Mouse (Mus musculus) midbrain, embryonic 13.5 days (tissue): ENCODE data around the gene Adipor1. TPM values are rescaled to one million over a fixed set of nuclear protein-coding genes. Genes with fewer than 3 reads are reported as not detected.

Source experiments
- ATAC-seq: fragments of 200-750 bp; cut with Nextera tagmentation; 2 replicates; pipeline ENCODE4 v1.8.0; 2017; ENCODE audit warnings: mild to moderate bottlenecking, moderate TSS enrichment, moderate library complexity
- H3K27ac ChIP-seq: fragments of 300-500 bp; sonication (generic); 2 replicates; pipeline ENCODE4 v1.5.1; 2015; ENCODE audit warnings: inconsistent platforms, mild to moderate bottlenecking, moderate library complexity
- H3K27me3 ChIP-seq: fragments of 300-500 bp; sonication (generic); 2 replicates; pipeline ENCODE4 v1.6.1; 2015; ENCODE audit warnings: mild to moderate bottlenecking, inconsistent platforms
- H3K36me3 ChIP-seq: fragments of 300-500 bp; sonication (generic); 2 replicates; pipeline ENCODE4 v1.6.1; 2015; ENCODE audit warnings: mild to moderate bottlenecking, inconsistent platforms
- H3K4me1 ChIP-seq: fragments of 300-500 bp; sonication (generic); replicated peaks from 2 replicates; pipeline ENCODE4 v1.6.1; 2015; ENCODE audit warnings: inconsistent platforms
- H3K4me2 ChIP-seq: fragments of 300-500 bp; sonication (generic); replicated peaks from 2 replicates; pipeline ENCODE4 v1.6.1; 2015; ENCODE audit warnings: moderate library complexity, mild to moderate bottlenecking, inconsistent platforms
- H3K4me3 ChIP-seq: fragments of 300-500 bp; sonication (generic); replicated peaks from 2 replicates; pipeline ENCODE4 v1.5.1; 2015; ENCODE audit warnings: mild to moderate bottlenecking, inconsistent platforms
- H3K9ac ChIP-seq: fragments of 300-500 bp; sonication (generic); replicated peaks from 2 replicates; pipeline ENCODE4 v1.6.1; 2015; ENCODE audit warnings: mild to moderate bottlenecking, inconsistent platforms
- H3K9me3 ChIP-seq: fragments of 300-500 bp; sonication (generic); 2 replicates; pipeline ENCODE4 v1.6.1; 2016; ENCODE audit warnings: mild to moderate bottlenecking, inconsistent platforms
- WGBS: fragments of 180-500 bp; shearing (Covaris S2); methylation state at CpG from one replicate; pipeline ENCODE4 v1.1.7; 2015; 5-methylcytosine and 5-hydroxymethylcytosine counted together
- polyA plus RNA-seq: library from polyadenylated mRNA; unstranded; fragments of >200 nt; fragmentation: Nextera tagmentation; extraction: Ambion mirVana; gene quantifications from 2 replicates; pipeline ENCODE4 v1.2.1, GENCODE M21; 2015

Gene Adipor1
- polyA plus RNA-seq = 63.5 and 68.2 TPM in 2 replicates

- H3K4me2 ChIP-seq = peak within 1 kb of the TSS; percentile 61
- peaks cover 10% of the 10 kb centered on the region; the same call in 1 of the 2 replicates for H3K36me3 ChIP-seq
- peak within 1 kb of the TSS; percentile 93 for H3K27ac ChIP-seq
- H3K27me3 ChIP-seq = no peaks in the 10 kb centered on the region
- under 1% methylated on average over 63 of the region's 77 CpGs for WGBS
- H3K4me1 ChIP-seq = peaks cover 44% of the 10 kb centered on the region
- H3K9ac ChIP-seq = peak within 1 kb of the TSS; percentile 91
- peak within 1 kb of the TSS; percentile 91 for H3K4me3 ChIP-seq
- H3K9me3 ChIP-seq = no peaks in the 10 kb centered on the region
- ATAC-seq = peak; percentile 100
These were observed at the start of gene Adipor1 for GRCm38 (mm10) chr1:134415168-134415831. TSS of gene Adipor1 (plus strand) at chr1:134415378.

- H3K9ac ChIP-seq = no peak overlapping the region
- peaks cover 11% of the 10 kb centered on the region for H3K4me1 ChIP-seq
- H3K9me3 ChIP-seq = 0 out of 2 replicates have a peak, but pooled peaks cover 7% of the 10 kb centered on the region
- no peak overlapping the region for H3K4me3 ChIP-seq
- no peaks in the 10 kb centered on the region for H3K36me3 ChIP-seq
- H3K4me2 ChIP-seq = no peak overlapping the region
- 70% methylated on average over 5 of the region's 5 CpGs for WGBS
- ATAC-seq = no peak
- H3K27me3 ChIP-seq = no peaks in the 10 kb centered on the region; the same call in 1 of the 2 replicates
- H3K27ac ChIP-seq = no peak overlapping the region
These were observed 49.7 kb upstream of the Adipor1 start for GRCm38 (mm10) chr1:134365491-134365890.

GRCm38 (mm10) chr1:134368777-134369337, 46.3 kb upstream of the Adipor1 start:
- H3K9ac ChIP-seq = no peak overlapping the region
- ATAC-seq = no peak
- no peaks in the 10 kb centered on the region for H3K4me1 ChIP-seq
- H3K9me3 ChIP-seq = peaks cover 11% of the 10 kb centered on the region; the same call in 1 of the 2 replicates
- no peak overlapping the region for H3K4me2 ChIP-seq
- no peak overlapping the region for H3K27ac ChIP-seq
- H3K36me3 ChIP-seq = no peaks in the 10 kb centered on the region
- no peaks in the 10 kb centered on the region; the same call in 1 of the 2 replicates for H3K27me3 ChIP-seq
- no peak overlapping the region for H3K4me3 ChIP-seq
- 54% methylated on average over 9 of the region's 9 CpGs for WGBS

GRCm38 (mm10) chr1:134374124-134374523, 41.1 kb upstream of the Adipor1 start:
- Histone ChIP-seq H3K27ac (no peak overlapping the region), H3K27me3 (no peaks in the 10 kb centered on the region), H3K4me1 (no peaks in the 10 kb centered on the region), H3K4me3 (no peak overlapping the region), H3K9ac (no peak overlapping the region), H3K36me3 (no peaks in the 10 kb centered on the region), H3K4me2 (no peak overlapping the region), H3K9me3 (peaks cover 11% of the 10 kb centered on the region; the same call in 1 of the 2 replicates)
- WGBS = 76% methylated on average over 2 of the region's 2 CpGs
- no peak for ATAC-seq

GRCm38 (mm10) chr1:134381051-134381450, 34.1 kb upstream of the Adipor1 start:
- Histone ChIP-seq H3K4me3 (no peak overlapping the region), H3K36me3 (no peaks in the 10 kb centered on the region), H3K9me3 (no peaks in the 10 kb centered on the region), H3K9ac (no peak overlapping the region), H3K27me3 (0 out of 2 replicates have a peak, but pooled peaks cover 5% of the 10 kb centered on the region), H3K4me1 (peaks cover 10% of the 10 kb centered on the region; the same call in 1 of the 2 replicates), H3K27ac (no peak overlapping the region), H3K4me2 (no peak overlapping the region)
- 89% methylated on average over 2 of the region's 2 CpGs for WGBS
- ATAC-seq = no peak

- H3K4me1 ChIP-seq = peaks cover 10% of the 10 kb centered on the region; the same call in 1 of the 2 replicates
- peak overlapping the region; percentile 11 for H3K4me3 ChIP-seq
- no peak overlapping the region for H3K27ac ChIP-seq
- H3K9me3 ChIP-seq = no peaks in the 10 kb centered on the region
- ATAC-seq = no peak
- 16% methylated on average over 19 of the region's 19 CpGs for WGBS
- H3K9ac ChIP-seq = no peak overlapping the region
- 0 out of 2 replicates have a peak, but pooled peaks cover 5% of the 10 kb centered on the region for H3K27me3 ChIP-seq
- H3K36me3 ChIP-seq = no peaks in the 10 kb centered on the region
- peak overlapping the region; percentile 47 for H3K4me2 ChIP-seq
These were observed 33.2 kb upstream of the Adipor1 start for GRCm38 (mm10) chr1:134381795-134382625.

- no peaks in the 10 kb centered on the region for H3K9me3 ChIP-seq
- H3K4me1 ChIP-seq = peaks cover 10% of the 10 kb centered on the region; the same call in 1 of the 2 replicates
- no peak overlapping the region for H3K9ac ChIP-seq
- no peak overlapping the region for H3K4me2 ChIP-seq
- H3K27me3 ChIP-seq = 0 out of 2 replicates have a peak, but pooled peaks cover 5% of the 10 kb centered on the region
- ATAC-seq = no peak
- H3K4me3 ChIP-seq = no peak overlapping the region
- no peak overlapping the region for H3K27ac ChIP-seq
- H3K36me3 ChIP-seq = no peaks in the 10 kb centered on the region
- 79% methylated on average over 4 of the region's 4 CpGs for WGBS
These were observed 30.6 kb upstream of the Adipor1 start for GRCm38 (mm10) chr1:134384581-134384980.

- Histone ChIP-seq H3K4me3 (no peak overlapping the region), H3K36me3 (no peaks in the 10 kb centered on the region), H3K4me2 (no peak overlapping the region), H3K27me3 (0 out of 2 replicates have a peak, but pooled peaks cover 5% of the 10 kb centered on the region), H3K9ac (no peak overlapping the region), H3K9me3 (no peaks in the 10 kb centered on the region), H3K4me1 (peaks cover 10% of the 10 kb centered on the region; the same call in 1 of the 2 replicates), H3K27ac (no peak overlapping the region)
- no peak for ATAC-seq
These were observed 30.0 kb upstream of the Adipor1 start for GRCm38 (mm10) chr1:134385176-134385575.

GRCm38 (mm10) chr1:134385666-134386065, 29.5 kb upstream of the Adipor1 start, which contains the start of gene 4933406M09Rik:
TSS of gene 4933406M09Rik (plus strand) at chr1:134385940.
- ATAC-seq = no peak
- no peak within 1 kb of the TSS for H3K4me3 ChIP-seq
- H3K9ac ChIP-seq = no peak within 1 kb of the TSS
- no peaks in the 10 kb centered on the region for H3K9me3 ChIP-seq
- H3K27ac ChIP-seq = no peak within 1 kb of the TSS
- H3K27me3 ChIP-seq = 0 out of 2 replicates have a peak, but pooled peaks cover 5% of the 10 kb centered on the region
- peaks cover 10% of the 10 kb centered on the region; the same call in 1 of the 2 replicates for H3K4me1 ChIP-seq
- H3K36me3 ChIP-seq = no peaks in the 10 kb centered on the region
- H3K4me2 ChIP-seq = no peak within 1 kb of the TSS
- WGBS = 94% methylated on average over 1 of the region's 1 CpGs

- H3K27me3 ChIP-seq = no peaks in the 10 kb centered on the region
- no peak overlapping the region for H3K4me2 ChIP-seq
- H3K36me3 ChIP-seq = no peaks in the 10 kb centered on the region
- H3K4me1 ChIP-seq = no peaks in the 10 kb centered on the region
- no peak overlapping the region for H3K27ac ChIP-seq
- WGBS = 63% methylated on average over 5 of the region's 5 CpGs
- no peaks in the 10 kb centered on the region for H3K9me3 ChIP-seq
- no peak overlapping the region for H3K9ac ChIP-seq
- no peak overlapping the region for H3K4me3 ChIP-seq
- ATAC-seq = no peak
These were observed 21.4 kb upstream of the Adipor1 start for GRCm38 (mm10) chr1:134393827-134394226.

GRCm38 (mm10) chr1:134398210-134398609, 17.0 kb upstream of the Adipor1 start:
- Histone ChIP-seq H3K27ac (no peak overlapping the region), H3K36me3 (no peaks in the 10 kb centered on the region), H3K9ac (no peak overlapping the region), H3K4me2 (no peak overlapping the region), H3K4me3 (no peak overlapping the region), H3K27me3 (no peaks in the 10 kb centered on the region), H3K4me1 (no peaks in the 10 kb centered on the region), H3K9me3 (no peaks in the 10 kb centered on the region)
- 90% methylated on average over 12 of the region's 12 CpGs for WGBS
- ATAC-seq = no peak
